Mouse (Mus musculus) CD8-positive naive resting alpha-beta T cell, adult 2 months (primary cell): ENCODE results near the gene Krtap28-13.

Experiments used
- DNase-seq, 2 experiments: peaks; one replicate each; pipeline ENCODE4 v3.0.0; 2022; ENCODE audit warnings: low read depth in 2 of 2, low spot score in 2 of 2

The Krtap28-13 gene

DNA sequence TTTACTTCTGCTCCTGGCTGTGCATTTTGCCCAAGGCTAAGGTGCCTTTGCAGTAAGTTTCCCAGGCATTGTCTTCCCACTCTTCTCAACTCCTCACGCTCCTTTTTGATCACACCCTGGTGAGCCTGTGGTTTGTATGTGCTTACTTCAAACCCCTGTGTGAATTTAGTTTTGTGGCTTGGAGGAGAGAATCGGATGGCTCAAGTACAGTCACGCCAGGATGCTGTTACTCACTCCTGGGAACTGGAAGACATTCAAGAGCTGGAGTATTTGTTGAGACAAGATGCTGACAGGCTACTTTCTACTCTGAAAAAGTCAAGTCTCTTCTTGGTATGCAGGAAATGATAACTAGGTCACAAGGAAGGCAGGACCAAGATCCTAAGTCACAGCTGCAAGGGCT, 30.5 kb downstream of the Krtap28-13 start:
- no peak for DNase-seq

DNA sequence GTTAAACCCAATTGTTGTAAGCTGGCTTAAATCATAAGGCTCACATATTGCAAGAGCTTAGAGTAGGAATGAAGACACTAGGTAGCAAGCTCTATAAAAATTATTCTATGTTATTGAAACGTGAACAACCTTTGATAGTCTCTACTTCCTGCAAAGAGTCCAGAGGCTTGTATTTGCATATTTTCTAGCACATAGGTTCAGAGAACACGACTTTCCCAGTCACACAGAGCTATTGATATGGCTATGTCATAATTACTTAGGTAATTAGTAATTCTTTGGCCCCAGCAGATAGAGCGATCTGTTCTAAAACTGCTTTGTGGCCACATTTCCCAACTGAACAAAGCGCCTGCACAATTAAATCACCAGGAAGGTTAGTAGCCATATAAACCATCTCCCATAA, 36.2 kb downstream of the Krtap28-13 start:
- DNase-seq = no peak

DNA sequence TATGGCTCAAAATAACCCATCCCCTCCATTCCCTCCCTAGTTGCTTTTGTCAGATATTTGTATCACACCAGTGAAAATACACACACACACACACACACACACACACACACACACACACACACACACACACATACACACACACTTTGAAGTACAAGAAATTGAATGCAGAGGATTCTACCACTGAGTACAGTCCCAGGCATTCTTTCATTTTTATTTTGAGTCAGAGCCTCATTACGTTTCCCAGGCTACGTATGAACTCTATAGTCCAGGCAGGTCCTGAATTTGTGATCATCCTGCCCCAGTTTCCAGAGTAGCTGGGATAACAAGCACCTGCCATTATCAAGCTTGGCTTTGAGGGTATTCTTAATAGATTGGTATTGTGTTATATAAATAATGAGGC, 38.4 kb downstream of the Krtap28-13 start:
- no peak for DNase-seq

DNA sequence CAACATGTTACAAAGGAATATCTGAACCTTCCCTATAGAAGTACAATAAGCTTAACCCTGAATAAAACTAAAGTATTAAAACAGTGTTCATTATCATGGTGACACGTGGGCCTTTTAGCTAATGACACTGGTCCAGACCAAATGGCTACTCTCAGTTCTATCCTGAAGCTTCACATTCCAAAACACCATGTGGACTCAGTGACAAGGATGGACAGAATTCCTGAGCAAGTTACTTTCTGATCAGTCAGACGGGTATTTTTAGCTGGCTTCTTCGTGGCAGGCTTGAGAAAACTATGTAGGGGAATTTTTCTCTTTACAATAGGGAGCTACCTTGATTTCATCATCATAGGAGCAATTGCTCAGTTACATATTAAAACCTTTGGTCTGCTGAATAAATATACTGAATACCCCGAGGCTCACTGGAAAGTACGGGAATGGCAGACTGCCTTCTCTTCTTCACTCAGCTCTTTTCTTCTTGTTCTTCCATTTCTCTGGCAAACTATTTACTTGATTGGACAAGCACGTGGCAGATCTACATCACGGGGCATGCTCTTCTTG, 38.9 kb downstream of the Krtap28-13 start:
- DNase-seq = no peak

DNA sequence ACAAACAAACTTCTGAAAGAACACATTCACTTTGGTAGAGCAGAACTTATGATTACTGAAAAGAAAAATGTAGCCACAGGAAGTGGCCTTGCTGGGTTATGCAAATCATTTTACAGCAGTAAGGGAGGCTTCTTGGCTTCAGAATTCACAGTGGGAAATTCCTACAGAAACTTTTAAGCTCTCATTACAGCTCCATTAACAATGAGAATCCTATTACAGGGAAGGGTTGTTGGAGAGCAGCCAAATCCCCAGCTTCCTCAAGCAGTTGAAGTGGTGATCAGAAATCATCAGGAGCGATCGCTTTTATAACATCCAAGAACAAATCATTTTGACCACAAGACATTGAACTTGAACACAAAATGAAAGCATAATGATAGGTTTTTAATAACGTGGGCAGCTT, 41.2 kb downstream of the Krtap28-13 start:
- no peak for DNase-seq

DNA sequence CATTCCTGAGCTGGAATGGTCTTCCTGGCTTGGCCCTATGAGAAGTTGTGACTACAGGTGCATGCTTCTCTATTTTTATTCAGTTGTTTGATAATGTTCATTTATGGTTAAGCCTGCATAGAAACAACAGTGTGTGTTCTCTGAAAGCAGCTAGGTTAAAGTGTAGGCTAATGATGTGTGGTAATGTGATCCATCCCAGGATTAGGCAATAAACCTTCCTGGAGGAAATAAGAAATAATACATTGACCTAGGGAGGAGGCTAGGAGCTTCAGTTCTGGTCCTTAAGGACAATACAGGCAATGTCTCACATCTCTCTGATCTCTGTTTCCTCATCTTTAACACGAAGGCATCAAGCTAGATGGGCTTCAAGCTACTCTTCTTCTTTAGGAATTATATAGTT, 44.7 kb downstream of the Krtap28-13 start:
- no peak for DNase-seq

DNA sequence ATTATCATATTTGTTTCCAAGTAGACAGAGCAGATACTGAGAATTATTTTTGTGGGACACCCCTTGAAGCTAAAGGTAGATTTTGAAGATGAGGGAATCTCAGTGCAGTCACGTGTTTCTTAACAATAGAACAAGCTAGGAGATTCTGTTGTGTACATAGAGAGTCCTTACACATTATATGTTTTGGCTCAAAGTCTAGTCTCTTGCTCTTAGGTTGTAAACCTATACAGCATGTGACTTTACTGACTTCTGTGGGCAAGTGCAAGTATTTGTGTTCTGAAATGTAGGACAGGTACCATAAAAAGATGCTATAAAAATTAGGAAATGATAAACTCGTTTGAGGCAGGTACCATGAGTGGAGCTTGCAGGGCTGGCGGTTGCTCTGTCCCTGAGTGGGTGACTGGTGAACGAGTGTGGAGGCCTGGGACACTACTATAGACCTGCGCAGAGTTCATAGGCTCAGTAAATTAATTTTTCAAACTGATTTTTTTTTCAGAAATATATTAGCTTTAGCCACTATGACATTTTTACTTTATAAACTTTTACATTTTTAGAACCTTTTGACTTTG, 46.8 kb downstream of the Krtap28-13 start:
- DNase-seq = no peak

DNA sequence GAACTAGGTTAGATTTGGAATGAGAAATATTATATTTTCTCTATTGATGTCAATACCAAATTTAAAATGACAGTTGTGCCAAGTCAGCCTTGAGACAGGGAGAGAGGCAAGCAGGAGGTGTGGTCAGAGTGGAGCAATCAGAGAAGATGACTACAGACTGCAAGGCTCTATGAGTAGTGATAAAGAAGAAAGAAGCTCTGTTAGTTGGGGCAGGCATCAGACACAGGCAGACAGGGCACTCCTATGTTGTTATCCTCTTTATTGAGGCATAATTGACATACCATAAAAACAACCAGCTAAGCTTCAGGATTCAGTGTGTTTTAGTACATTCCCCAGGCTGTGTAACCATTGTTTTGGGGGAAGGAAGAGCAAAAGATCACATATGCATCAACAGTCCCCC, 50.3 kb downstream of the Krtap28-13 start:
- no peak for DNase-seq
